Mouse (Mus musculus) thymus, postnatal 10 days (tissue): ENCODE results near the gene Tbx1.

Source experiments
- DNase-seq, 2 experiments: peaks; one replicate each; pipeline ENCODE4 v3.0.0; 2021; ENCODE audit warnings: low spot score in 2 of 2

Gene Tbx1

DNA sequence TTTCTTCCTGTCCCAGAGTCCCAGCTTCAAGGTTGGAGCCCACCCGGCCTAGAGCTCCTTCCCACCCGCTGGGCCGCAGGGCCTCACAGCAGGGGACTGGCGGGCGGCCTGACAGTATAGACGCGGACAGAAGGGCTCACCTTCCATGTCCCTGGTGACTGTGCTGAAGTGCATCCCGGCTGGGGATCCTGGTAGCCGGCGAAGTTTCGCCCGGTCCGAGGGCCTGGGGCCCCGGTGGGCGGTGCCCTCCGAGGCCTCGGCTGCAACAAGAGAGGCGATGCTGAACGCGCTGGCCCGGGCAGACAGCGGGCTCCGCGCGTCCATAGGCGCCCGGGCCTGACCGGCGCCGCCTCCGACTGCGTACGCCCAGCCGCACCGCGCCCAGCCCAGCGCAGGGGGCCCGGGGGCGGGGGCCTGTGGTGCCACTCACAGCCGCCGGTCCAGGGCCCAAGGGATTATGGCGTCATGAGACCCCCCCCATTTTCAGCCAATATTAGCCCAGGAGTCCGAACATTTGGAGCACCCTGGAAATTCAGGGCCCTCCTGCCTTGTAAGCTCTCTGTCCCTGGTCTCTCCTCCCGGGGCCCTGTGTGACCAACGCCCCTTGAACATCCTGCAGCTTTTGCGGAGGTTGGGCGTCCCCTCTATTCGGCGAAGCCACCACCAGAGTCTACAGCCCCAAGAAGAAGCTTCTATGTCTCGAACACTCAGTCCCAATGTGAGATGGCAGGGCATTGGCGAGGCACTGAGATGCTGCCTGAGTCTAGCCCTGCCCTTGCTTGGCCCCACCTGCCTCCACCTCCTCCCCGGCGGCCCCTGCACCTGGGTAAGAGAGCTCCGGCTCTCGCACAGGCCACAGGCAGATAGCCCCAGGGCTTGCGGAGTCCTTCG is 2.4 kb downstream of the Tbx1 start:
- DNase-seq = no peak

DNA sequence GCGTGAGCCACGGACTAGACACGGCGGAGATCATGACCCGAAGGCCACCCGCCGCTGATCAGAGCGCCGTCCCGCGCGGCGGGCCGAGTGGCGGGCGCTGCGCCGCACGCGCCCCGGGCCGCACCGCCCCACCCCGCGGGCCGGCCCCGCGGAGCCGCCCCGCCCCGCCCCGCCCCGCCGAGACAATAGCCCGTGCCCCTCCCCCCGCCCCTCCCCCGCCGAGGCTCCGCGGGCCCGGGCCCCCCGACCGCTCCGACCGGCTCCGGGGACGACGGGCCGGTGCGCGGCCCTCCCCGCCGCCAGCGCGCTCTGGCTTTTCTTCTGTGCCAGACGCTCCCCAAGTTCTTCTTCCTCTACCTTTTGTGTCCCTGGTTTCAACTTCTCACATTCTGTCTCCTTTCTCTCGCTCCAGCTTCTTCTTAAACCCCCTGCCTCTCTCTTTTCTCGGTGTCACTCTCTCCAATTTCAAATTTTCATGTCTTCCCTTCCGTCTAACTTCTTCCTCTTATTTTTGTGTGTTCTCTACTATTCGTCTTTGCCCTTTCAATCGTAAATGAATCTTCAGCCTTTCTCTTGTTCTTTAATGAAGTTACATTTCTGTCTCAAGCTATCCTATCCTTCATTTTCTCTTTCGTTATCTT is 3.4 kb downstream of the Tbx1 start:
- DNase-seq = no peak

DNA sequence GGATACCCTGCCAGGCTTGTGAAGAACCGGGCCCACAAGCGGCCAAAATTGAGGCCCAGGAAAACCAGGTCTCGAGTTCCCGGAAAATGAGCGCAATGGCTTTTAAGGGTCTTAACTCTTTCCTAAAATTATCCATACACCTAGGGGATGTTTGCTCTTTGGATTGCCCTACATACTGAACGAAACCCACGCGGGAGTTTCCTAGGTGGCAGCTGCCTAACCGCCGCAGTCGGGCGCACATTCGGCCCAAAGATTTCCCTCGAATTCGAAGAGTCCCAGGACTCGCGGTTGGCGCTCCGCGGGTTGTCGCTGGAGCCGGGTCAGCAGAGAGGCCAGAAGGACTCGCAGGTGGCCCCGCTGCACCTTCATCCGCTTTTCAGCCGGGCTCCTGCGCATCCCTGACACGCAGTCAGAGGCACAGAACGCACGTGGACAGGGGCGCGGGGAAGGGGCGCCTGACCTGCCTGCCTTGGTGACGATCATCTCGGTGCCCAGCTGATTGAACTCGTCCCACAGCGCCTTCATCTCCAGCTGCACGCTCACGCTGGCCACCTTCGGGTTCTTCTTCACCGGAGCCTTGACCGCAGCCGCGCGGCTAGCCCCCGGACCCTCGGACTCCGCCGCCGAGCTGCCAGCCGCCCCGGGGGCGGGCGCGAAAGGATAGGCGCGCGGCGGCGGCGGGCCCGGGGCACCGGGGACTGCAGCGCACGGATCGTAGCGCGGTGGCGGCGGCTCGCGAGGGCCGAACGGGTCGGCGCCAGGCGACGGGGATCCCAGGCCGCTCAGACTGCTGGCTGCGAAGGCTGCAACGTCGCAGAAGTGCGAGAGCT is 4.2 kb downstream of the Tbx1 start:
- DNase-seq = no peak

DNA sequence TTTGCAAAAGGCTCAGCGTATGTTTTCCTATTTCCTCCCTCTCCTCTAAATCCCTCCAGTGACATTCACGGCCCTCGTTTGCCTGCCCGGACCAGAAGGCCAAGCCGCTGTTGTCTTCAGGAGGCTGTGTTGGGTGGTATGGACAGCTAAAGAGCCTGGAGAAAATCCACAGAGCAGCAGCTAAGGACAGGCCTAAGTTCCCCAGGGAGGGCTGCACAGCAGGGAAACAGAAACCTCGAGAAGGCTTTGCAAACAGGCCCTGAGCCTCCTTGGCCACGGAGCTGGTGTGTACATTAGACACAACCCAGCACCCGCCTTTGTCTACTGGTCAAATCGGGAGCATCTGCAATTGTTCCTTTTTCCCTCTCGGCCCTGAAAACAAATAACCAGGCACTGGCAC is 4.8 kb downstream of the Tbx1 start:
- DNase-seq = no peak

DNA sequence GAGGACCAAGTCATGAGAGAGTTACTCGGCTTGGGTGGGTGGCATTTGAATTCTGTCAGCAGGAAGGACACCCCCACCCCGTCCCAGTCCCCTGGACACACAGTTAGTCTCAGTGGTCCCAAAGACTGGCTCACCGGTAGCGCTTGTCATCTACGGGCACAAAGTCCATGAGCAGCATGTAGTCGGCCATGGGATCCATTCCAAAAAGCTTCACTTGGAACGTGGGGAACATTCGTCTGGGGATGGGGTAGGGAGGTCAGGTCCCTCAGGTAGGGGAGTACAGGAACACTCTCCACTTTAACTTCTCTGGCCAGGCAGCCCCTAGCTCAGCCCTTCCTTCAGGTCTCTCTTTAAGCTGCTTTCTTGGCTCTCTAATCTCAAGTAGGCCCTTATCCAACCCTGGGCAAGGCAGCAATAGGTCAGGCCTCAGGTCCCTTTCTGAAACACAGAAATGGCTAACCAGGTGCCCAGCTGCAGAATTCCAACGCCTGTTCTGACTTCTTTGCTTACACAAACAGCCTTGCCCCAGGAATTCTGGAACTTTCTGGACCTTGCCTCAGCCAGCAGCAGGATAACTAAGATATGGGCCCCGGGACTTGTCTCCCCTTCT is 5.5 kb downstream of the Tbx1 start:
- no peak for DNase-seq

DNA sequence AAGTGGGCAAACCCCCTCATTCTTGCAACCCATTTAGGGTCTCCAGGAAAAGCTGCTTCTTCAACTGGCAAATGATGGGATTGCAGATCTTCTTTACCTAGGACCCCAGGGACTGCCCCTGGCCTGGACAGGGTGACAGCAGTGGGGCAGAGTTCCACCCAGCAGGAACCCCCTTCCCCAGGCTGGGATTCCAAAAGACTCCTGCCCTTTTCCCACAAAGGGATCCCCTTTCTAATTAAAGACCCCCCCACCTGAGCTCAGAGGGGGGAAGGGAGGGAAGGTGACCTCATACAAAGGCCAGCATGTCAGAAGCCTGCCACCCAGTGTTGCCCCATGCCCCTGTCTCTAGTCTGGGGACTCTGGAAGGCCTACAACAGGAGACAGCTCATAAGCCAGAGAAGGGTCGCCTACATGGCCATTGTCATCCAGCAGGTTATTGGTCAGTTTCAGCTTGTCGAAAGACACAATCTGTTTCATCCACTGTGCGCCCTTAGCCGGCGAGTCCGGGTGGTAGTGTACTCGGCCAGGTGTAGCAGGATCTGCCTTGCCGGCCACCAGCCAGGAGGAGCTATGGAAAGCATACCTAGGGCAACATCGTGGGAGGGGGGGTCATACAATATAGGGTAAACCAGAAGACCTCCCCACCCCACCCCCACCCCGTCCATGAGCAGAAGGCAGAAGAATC is 6.7 kb downstream of the Tbx1 start:
- no peak for DNase-seq

DNA sequence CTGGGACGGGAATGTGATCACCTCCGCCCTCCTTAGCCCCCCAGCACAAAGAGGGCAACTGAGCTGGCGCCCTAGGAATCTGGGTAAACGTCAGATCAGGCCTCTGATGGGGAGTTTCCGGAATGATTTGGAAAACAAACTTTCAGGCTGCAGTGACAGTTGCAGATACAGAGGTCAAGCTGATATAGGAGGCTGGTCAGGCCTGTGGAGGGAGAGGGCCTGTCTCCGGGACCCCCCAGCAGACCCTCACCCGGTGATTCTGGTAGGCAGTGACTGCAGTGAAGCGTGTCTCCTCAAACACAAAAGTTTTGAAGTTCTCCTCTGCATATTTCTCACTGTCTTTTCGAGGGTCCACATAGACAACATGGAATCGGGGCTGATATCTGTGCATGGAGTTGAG is 7.3 kb downstream of the Tbx1 start:
- DNase-seq = no peak

DNA sequence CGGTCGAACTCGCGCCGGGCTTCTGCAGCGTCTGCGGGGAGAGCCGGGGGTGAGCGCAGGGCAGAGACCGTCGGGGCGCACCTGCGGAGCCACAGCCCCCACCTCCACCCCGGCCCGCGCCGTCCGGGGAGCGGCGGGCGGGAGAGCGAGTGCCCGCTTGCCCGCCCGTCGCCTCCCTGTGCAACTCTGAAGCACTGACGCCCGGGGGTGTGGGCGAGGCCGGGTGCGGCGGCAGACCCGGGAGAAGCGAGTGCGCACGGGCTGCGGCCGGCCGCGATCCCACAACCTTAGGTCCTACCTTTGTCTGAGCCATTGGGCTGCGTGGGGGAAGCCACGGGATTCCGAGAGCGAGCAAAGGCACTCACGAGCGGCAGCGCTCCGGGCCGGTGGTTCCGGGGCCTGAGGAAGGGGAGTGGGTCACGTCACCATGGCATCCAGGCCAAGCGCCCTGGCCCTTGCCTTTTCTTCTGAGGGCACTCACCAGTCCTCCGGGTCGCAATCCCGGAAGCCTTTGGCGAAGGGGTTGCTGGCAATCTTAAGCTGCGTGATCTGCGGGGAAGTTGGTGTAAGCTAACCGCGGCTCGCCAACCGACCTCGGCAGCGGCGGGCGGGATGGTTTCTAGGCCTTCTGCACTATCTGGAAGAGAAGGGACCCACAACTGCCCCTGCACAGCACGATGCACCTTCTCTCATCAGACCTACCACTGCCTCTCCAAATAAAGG is 7.9 kb downstream of the Tbx1 start:
- no peak for DNase-seq

DNA sequence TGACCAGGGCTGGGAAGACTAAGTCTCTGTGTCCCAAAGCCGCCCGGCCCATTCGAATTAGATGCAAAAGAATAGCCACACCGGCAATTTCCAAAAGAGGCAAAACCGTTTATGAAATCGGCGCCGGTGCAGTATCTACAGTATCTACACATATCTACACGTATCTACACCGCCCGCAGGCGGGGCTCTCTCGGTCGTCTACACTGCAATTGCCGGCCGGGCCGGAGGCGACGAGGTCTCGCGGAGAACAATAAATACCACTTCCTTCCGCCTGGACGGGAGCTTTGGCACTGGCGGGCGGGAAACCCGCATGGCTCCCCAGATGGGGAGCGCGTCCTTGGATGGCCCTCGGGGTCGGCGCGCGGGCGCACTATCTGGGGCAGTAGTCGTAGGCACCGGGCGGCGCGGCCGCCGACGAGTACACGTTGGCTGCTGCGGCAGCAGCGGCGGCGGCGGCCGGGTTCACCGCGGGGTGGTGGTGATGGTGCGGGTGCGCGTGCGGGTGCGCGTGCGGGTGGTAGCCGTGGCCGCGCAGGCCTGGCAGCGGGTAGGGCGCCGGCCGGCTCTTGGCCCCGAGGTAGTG is 8.8 kb downstream of the Tbx1 start:
- no peak for DNase-seq

DNA sequence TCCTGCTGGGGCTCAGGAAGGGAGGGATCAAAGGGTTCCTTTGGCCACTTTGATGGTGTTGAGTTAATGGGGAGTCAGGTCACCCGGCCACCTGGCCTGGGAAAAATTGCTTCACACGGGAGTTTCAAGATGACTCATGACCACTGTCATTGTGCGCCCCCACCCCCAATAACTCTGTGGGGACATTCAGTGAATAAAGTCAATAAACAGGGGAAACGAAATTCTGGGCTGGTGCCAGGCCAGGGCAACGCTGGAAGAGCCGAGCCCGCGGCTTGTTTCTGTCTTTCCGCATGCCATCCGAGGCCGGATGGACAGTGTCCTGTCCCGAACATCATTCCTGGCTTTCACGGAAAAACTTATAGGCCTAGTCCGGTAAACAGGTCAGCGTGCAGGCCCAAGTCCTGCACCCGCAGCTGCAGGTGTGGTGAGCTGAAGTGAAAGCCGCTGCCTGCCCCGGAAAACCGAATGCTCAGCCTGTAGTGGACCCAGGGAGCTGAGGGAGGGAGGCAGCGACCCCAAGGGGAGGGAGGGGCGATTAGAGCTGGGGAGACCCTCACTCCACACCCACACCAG is 9.3 kb downstream of the Tbx1 start:
- no peak for DNase-seq

DNA sequence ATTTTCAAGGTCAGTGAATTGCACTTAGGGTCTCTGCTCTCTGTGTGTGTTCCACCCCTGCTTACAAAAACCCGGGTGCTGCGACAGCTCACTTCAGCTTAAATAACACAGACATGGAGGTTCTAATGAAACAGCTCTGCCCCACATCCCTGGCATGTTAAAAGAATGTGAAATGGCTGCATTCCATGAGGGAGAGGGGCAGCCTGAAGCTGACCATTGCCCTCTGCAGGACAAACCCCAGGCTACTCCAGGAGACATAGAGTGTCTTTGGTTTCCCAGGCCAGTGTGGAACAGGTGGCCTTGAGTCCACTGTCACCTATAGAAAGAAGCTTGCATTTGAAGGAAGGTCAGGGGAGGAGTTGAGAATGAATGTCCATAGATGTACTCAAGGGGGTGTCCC is 10.1 kb downstream of the Tbx1 start:
- no peak for DNase-seq

DNA sequence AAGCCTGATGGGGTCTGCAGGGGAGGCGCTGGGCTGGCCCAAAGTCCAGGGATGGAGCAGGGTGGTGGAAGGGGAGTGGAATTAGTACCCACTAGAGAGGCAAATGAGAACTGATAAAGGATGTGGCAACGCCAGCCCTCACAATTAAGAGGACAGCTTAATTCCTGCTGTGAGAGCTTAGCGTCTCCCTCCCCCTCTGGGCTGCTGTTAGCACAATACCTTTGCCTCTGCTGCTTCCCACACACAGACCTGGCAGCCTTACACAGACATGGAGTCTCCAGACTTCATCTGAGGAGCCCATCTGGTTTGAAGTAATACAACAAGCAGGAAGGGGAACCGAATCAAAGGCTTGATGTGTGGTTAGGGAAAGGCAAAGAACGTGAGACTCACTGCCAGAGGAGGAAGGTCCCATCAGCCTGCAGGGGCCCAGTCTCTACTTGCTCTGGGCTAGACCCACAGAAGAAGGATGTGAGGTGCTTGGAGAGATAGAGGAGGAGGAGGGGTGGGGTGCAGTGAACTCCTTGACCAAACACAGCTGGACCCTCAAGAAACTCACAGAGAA is 12.8 kb downstream of the Tbx1 start:
- no peak for DNase-seq

DNA sequence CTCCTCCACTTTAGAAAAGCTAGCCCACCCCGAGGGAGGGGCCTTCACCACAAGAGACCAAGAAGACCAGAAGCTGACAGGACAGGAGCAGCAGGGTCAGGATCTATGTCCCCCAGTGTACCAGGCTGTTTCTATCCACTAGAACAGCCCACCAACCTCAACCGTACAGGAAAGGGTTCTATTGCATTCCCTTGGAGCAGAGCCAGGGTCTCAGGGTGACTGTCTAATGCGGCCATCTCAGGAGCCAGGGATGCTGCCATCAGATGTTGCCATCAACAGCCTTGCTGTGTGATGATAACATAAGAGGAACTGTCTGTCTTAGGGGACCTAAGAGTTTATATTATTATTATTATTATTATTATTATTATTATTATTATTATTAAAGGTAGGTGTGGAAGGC is 13.4 kb downstream of the Tbx1 start:
- no peak for DNase-seq

DNA sequence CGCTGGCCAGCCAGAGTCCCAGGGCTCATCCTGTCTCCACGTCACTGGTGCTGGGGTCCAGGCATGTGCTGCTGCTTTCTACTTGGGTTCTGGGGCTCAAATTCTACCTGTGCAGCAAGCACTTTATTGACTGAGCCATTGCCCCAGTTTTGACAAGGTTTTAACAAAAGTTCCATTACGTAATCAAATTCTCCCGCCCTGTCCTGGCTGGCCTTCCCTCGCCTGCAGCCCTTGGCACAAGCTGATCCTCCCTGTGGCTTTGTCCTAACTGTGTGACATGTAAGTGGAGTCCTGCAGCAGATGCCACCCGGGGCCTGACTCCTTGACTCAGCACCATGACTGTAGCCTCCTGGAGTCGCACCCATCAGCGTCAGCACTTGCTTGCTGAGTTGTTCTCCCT is 16.3 kb downstream of the Tbx1 start:
- no peak for DNase-seq

DNA sequence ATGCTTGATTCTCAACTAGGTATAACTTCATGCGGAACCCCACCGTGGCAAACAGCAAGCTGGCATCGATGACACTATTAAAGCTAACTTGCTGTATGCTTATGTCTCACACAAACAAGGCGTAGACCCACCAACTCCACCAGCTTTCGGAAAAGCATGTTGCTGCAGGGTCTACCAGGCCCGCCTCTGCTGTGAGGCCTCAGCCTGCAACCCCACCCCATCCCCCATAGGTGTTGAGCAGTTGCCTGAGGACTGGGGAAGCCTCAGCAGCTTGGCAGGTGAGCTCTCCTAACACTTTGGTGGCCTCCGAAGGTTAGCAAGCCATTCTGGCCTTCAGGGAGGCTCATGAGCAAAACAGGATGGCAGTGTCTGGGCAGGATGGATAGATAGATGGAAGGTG is 21.9 kb downstream of the Tbx1 start:
- no peak for DNase-seq

DNA sequence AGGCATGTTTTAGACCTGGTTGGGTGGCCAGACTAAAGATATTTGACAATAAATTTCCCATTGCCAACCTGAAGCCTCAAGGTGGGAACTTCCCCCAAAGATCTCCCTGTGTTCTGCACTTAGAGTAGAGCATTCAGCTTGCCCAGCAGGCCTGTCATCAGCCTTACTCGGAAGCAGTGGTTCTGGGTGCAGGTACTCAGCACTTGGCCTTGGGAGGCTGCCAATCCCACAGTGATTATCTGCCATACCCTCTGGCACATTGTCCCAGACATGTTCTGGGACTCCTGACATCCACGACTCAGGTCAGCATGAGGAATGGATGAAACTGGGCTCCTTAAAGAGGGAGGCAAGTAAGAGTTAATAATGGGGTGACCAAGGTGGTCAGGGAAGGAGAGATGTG is 26.0 kb downstream of the Tbx1 start:
- no peak for DNase-seq

DNA sequence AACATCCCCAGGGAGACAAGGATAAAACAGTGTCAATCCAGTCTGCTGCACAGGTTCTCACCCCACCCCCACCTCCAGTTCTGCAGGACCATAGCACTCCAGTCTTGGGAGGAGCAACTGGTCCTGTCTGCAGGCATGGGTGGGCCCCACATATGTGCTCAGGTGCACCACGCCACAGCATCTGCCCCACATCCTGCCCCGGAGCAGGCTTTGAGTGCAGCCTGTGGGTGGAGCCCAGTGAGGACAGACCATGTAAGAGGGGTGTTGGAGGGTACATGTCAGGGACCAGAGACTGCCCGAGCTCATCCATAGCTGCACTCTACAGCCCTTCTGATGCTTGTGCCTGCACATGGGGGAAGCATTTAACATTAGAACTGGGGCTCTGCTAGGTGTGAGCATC is 34.0 kb downstream of the Tbx1 start:
- DNase-seq = peak; percentile 42 to 51

DNA sequence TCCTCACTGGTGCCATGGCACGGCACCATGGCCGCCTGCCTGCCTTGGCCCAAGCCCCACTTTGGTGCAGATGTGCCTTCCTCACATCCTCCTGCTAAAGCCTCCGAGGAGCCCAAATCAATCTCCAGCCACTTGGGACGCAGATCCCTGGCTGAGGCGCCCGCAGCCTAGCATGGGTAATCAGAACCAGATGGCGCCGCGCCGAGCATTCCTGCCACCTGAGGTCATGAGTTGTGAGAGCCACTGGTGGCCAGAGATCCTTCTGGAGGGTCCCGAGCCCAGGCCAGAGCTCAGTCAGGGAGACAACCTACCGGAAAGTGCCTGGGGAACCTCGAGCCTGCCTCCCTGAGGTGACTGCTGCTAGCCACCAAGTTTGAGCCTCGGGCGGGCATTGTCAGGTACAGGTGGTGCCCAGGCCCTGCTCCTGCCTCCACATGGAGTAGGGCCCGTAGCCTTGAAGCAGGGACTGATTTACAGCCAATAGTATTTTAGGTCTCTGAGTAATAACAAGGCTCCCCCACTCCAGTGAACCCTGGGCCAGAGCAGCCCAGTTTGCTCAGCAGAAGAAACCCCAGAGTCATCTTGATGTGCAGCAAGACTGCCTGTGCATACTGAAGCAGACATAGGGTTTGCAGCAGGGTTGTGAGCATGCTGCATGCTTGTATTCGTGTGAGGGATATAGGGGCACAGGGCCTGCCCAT is 35.1 kb downstream of the Tbx1 start:
- no peak for DNase-seq

DNA sequence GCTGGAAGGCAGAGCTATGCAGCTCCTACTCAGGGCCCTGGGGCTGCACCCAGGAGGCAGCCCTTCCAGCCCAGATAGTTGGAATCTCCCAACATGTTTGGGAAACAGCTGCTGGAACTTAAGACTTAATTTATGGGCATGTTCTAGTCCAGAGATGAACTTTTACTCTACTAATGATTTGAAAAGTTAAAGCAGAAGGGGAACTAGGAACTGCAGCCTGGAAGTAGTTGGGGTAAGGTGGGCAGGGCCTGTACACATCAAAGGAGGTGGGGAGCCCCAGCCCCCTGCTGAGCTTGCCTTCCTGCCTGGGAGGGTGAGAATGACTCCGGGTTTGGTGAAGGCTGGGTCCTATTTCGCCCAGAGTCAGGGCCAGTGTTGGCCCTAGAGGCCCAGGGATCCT is 35.8 kb downstream of the Tbx1 start:
- DNase-seq = no peak
